In genomic region chr8:88668400-88669086, GRCm38 (mm10) we compare ENCODE assay signal across 8 mouse cellular contexts. TPM values are rescaled to one million over a fixed set of nuclear protein-coding genes. Genes with fewer than 3 reads are reported as not detected.
DNase-seq lines count a peak whose midpoint lies in the region; ATAC-seq and TF ChIP-seq lines count a peak whose summit lies in the region.
"Had no signal": no experiment of that assay in that cellular context is flagged by ENCODE, and none has a peak within 500 bp of the region (broad histone marks: within the 10 kb centered on the region; RNA-seq: fewer than 3 reads in every experiment).

No protein-coding gene starts in this region.

- no peaks in the 10 kb centered on the region for H3K27me3 ChIP-seq in limb, embryonic 13.5 days
- H3K27me3 ChIP-seq in limb, embryonic 10.5 days (ENCODE audit: low read depth, poor library complexity, severe bottlenecking): no peaks in the 10 kb centered on the region
- no peaks in the 10 kb centered on the region for H3K27me3 ChIP-seq in spleen, adult 2 months (ENCODE audit: control insufficient read depth, insufficient read depth, low read length)
- H3K27me3 ChIP-seq: lung, embryonic 15.5 days had no signal

- DNase-seq in limb, embryonic 10.5 days (ENCODE audit: low spot score): no peak
- DNase-seq in brain, embryonic 14.5 days (ENCODE audit: low read depth): peak; percentile 84
- DNase-seq in spleen, adult 2 months (ENCODE audit: low read depth in 1 of 2, low spot score in 2 of 2): peak; percentile 73 to 86
- DNase-seq in cerebellum, adult 9-10 months: no peak

- no peaks in the 10 kb centered on the region for H3K36me3 ChIP-seq in limb, embryonic 13.5 days
- no peaks in the 10 kb centered on the region for H3K36me3 ChIP-seq in limb, embryonic 10.5 days
- H3K36me3 ChIP-seq in spleen, adult 2 months (ENCODE audit: control insufficient read depth, insufficient read depth, low read length): no peaks in the 10 kb centered on the region
- H3K36me3 ChIP-seq: lung, embryonic 15.5 days had no signal

- no peak overlapping the region for H3K27ac ChIP-seq in limb, embryonic 13.5 days
- no peak overlapping the region for H3K27ac ChIP-seq in limb, embryonic 10.5 days
- H3K27ac ChIP-seq in spleen, adult 2 months (ENCODE audit: insufficient read depth, low read length): peak overlapping the region; percentile 61
- H3K27ac ChIP-seq: lung, embryonic 15.5 days had no signal

- peak; percentile 28; the same call in 1 of the 2 replicates for ATAC-seq in limb, embryonic 13.5 days (ENCODE audit: low FRiP score, low read depth)
- ATAC-seq in hematopoietic stem cell, adult 5-6 weeks (replicated peaks in 1 of 2; ENCODE audit: insufficient read depth in 1 of 2, low FRiP score in 2 of 2, low TSS enrichment in 1 of 2, low read depth in 1 of 2, poor library complexity in 2 of 2, severe bottlenecking in 2 of 2): peak; percentile 70 to 77
- peak; percentile 77 for ATAC-seq in megakaryocyte progenitor cell, adult 5-6 weeks (replicated peaks; ENCODE audit: poor library complexity)

- TF ChIP-seq CTCF in brain, embryonic 14.5 days (IDR thresholded peaks at IDR 0.05; ENCODE audit: borderline replicate concordance, extremely low read depth, insufficient read depth, insufficient read length): no peak
- TF ChIP-seq CTCF in spleen, adult 2 months (IDR thresholded peaks at IDR 0.05; ENCODE audit: extremely low read depth, insufficient read depth, insufficient read length, insufficient replicate concordance): no peak

- WGBS in limb, embryonic 13.5 days: 69% methylated on average over 14 of the region's 14 CpGs
- 77% methylated on average over 14 of the region's 14 CpGs for WGBS in limb, embryonic 10.5 days
- 5% methylated on average over 14 of the region's 14 CpGs for WGBS in spleen, adult 2 months

- no peak for TF ChIP-seq POLR2A in brain, embryonic 14.5 days (IDR thresholded peaks at IDR 0.05; ENCODE audit: borderline replicate concordance, extremely low read depth, insufficient read depth, insufficient read length, poor library complexity, severe bottlenecking)
- TF ChIP-seq POLR2A in spleen, adult 2 months (IDR thresholded peaks at IDR 0.05; ENCODE audit: low read depth, low read length): no peak; the same call in 1 of the 2 replicates

- no peak overlapping the region for H3K4me2 ChIP-seq in limb, embryonic 13.5 days (replicated peaks)
- H3K4me2 ChIP-seq: lung, embryonic 15.5 days had no signal

- peaks cover 13% of the 10 kb centered on the region for H3K4me1 ChIP-seq in limb, embryonic 13.5 days
- H3K4me1 ChIP-seq in limb, embryonic 10.5 days: peaks cover 26% of the 10 kb centered on the region
- peaks cover 35% of the 10 kb centered on the region for H3K4me1 ChIP-seq in spleen, adult 2 months (ENCODE audit: control insufficient read depth, insufficient read depth, insufficient read length)
- H3K4me1 ChIP-seq: lung, embryonic 15.5 days had no signal

- no peak overlapping the region for H3K9ac ChIP-seq in limb, embryonic 13.5 days
- H3K9ac ChIP-seq: lung, embryonic 15.5 days had no signal

- no peaks in the 10 kb centered on the region for H3K9me3 ChIP-seq in limb, embryonic 13.5 days
- no peaks in the 10 kb centered on the region for H3K9me3 ChIP-seq in limb, embryonic 10.5 days (replicated peaks)
- H3K9me3 ChIP-seq: lung, embryonic 15.5 days had no signal

- H3K4me3 ChIP-seq in limb, embryonic 13.5 days: no peak overlapping the region
- H3K4me3 ChIP-seq in limb, embryonic 10.5 days: no peak overlapping the region
- no peak overlapping the region for H3K4me3 ChIP-seq in spleen, adult 2 months (ENCODE audit: extremely low read depth, insufficient read depth, insufficient read length)
- H3K4me3 ChIP-seq: lung, embryonic 15.5 days had no signal

RNA-seq across cellular contexts. Expression of gene Nod2, which starts 21.4 kb away (rescaled TPM):
- polyA plus RNA-seq in limb, embryonic 13.5 days (2015; fragmentation: Nextera tagmentation; extraction: Ambion mirVana): 0.19 and 0.36 TPM in 2 replicates
- polyA plus RNA-seq in limb, embryonic 10.5 days (2016; fragmentation: Nextera tagmentation; extraction: Ambion mirVana): 0.10 and 0.18 TPM in 2 replicates
- 0.16 and 0.34 TPM in 2 replicates for polyA plus RNA-seq in brain, embryonic 14.5 days (2012; rRNA removed)
- total RNA-seq in hematopoietic stem cell, adult 5-6 weeks (2017): 0.94 and 1.1 TPM in 2 replicates
- 0.05 and 0.52 TPM in 2 replicates for total RNA-seq in megakaryocyte progenitor cell, adult 5-6 weeks (2015)
- total RNA-seq in megakaryocyte progenitor cell, adult 5-6 weeks (2017): 0.17 and 0.34 TPM in 2 replicates
- polyA plus RNA-seq in spleen, adult 2 months (2012; rRNA removed): 3.2 and 3.7 TPM in 2 replicates

RNA-seq across cellular contexts. Expression of gene Cyld, which starts 28.3 kb away (rescaled TPM):
- 13.6 and 15.4 TPM in 2 replicates for polyA plus RNA-seq in limb, embryonic 13.5 days (2015; fragmentation: Nextera tagmentation; extraction: Ambion mirVana)
- 8.2 and 13.4 TPM in 2 replicates for polyA plus RNA-seq in limb, embryonic 10.5 days (2016; fragmentation: Nextera tagmentation; extraction: Ambion mirVana)
- polyA plus RNA-seq in brain, embryonic 14.5 days (2012; rRNA removed): 9.5 and 12.7 TPM in 2 replicates
- total RNA-seq in hematopoietic stem cell, adult 5-6 weeks (2017): 58.4 and 59.1 TPM in 2 replicates
- 26.3 and 29.2 TPM in 2 replicates for total RNA-seq in megakaryocyte progenitor cell, adult 5-6 weeks (2015)
- 29.9 and 41.3 TPM in 2 replicates for total RNA-seq in megakaryocyte progenitor cell, adult 5-6 weeks (2017)
- polyA plus RNA-seq in spleen, adult 2 months (2012; rRNA removed): 10.1 and 10.3 TPM in 2 replicates

RNA-seq across cellular contexts. Expression of gene Snx20, which starts 32.6 kb away (rescaled TPM):
- 1.2 and 1.5 TPM in 2 replicates for polyA plus RNA-seq in limb, embryonic 13.5 days (2015; fragmentation: Nextera tagmentation; extraction: Ambion mirVana)
- polyA plus RNA-seq in limb, embryonic 10.5 days (2016; fragmentation: Nextera tagmentation; extraction: Ambion mirVana): 0.31 and 0.63 TPM in 2 replicates
- 0.78 and 0.92 TPM in 2 replicates for polyA plus RNA-seq in brain, embryonic 14.5 days (2012; rRNA removed)
- 12.2 and 13.9 TPM in 2 replicates for total RNA-seq in hematopoietic stem cell, adult 5-6 weeks (2017)
- 14.2 and 17.2 TPM in 2 replicates for total RNA-seq in megakaryocyte progenitor cell, adult 5-6 weeks (2015)
- total RNA-seq in megakaryocyte progenitor cell, adult 5-6 weeks (2017): 12.5 and 18.7 TPM in 2 replicates
- polyA plus RNA-seq in spleen, adult 2 months (2012; rRNA removed): 63.8 and 113 TPM in 2 replicates

Comparison
In these comparisons a context has a peak if more than half of its experiments do, and no peak if none do; other contexts are left out.
1. DNase-seq: peak in brain, embryonic 14.5 days (single experiment) and spleen, adult 2 months (2 of 2); none in limb, embryonic 10.5 days (single experiment) and cerebellum, adult 9-10 months (single experiment).
2. RNA of gene Snx20, which starts 32.6 kb away (polyA plus RNA-seq): 63.8 to 113 TPM in spleen, adult 2 months; 1.2 to 1.5 TPM in limb, embryonic 13.5 days, 0.78 to 0.92 TPM in brain, embryonic 14.5 days and 0.31 to 0.63 TPM in limb, embryonic 10.5 days; every median in the first group is over 10 times any median in the second.
3. Peak in every context shown above with its lines, with median percentiles within 50 percentile points of each other: ATAC-seq.